Mouse (Mus musculus) neural tube, embryonic 11.5 days (tissue): ENCODE data around the gene E4f1. TPM values are rescaled to one million over a fixed set of nuclear protein-coding genes. Genes with fewer than 3 reads are reported as not detected.

ENCODE experiments used
- ATAC-seq: fragments of 200-750 bp; cut with Nextera tagmentation; 2 replicates; pipeline ENCODE4 v1.8.0; 2017; ENCODE audit warnings: moderate number of reproducible peaks, mild to moderate bottlenecking, moderate TSS enrichment, moderate library complexity; ENCODE audit not compliant: insufficient read depth, low FRiP score, low TSS enrichment
- DNase-seq: peaks from one replicate; pipeline ENCODE4 v3.0.0-alpha.2; 2015; ENCODE audit warnings: low spot score
- H3K27ac ChIP-seq: fragments of 300-500 bp; sonication (generic); 2 replicates; pipeline ENCODE4 v1.5.1; 2014; ENCODE audit warnings: low read depth, mild to moderate bottlenecking, low read length
- H3K27me3 ChIP-seq: fragments of 300-500 bp; sonication (generic); 2 replicates; pipeline ENCODE4 v1.6.1; 2014; ENCODE audit warnings: mild to moderate bottlenecking, low read length, mixed read lengths; ENCODE audit not compliant: control insufficient read depth, insufficient read depth
- H3K36me3 ChIP-seq: fragments of 300-500 bp; sonication (generic); 2 replicates; pipeline ENCODE4 v1.6.1; 2014; ENCODE audit warnings: mild to moderate bottlenecking, low read length, moderate library complexity, mixed read lengths; ENCODE audit not compliant: control insufficient read depth, insufficient read depth
- H3K4me1 ChIP-seq: fragments of 300-500 bp; sonication (generic); 2 replicates; pipeline ENCODE4 v1.6.1; 2014; ENCODE audit warnings: low read length, mixed read lengths; ENCODE audit not compliant: control insufficient read depth, insufficient read depth
- H3K4me2 ChIP-seq: fragments of 300-500 bp; sonication (generic); 2 replicates; pipeline ENCODE4 v1.6.1; 2014; ENCODE audit warnings: low read depth, mild to moderate bottlenecking, moderate library complexity
- H3K4me3 ChIP-seq: fragments of 300-500 bp; sonication (generic); 2 replicates; pipeline ENCODE4 v1.5.1; 2014; ENCODE audit warnings: low read depth, low read length
- H3K9ac ChIP-seq: fragments of 300-500 bp; sonication (generic); 2 replicates; pipeline ENCODE4 v1.6.1; 2014; ENCODE audit warnings: mild to moderate bottlenecking, low read length
- H3K9me3 ChIP-seq: fragments of 300-500 bp; sonication (generic); 2 replicates; pipeline ENCODE4 v1.6.1; 2016; ENCODE audit warnings: low read length; ENCODE audit not compliant: control insufficient read depth
- WGBS: fragments of 180-500 bp; shearing (Covaris S2); extraction: QIAGEN DNeasy Blood & Tissue Kit; methylation state at CpG from one replicate; pipeline ENCODE4 v1.1.7; 2014; 5-methylcytosine and 5-hydroxymethylcytosine counted together
- polyA plus RNA-seq: library from polyadenylated mRNA; unstranded; fragments of >200 nt; fragmentation: Nextera tagmentation; extraction: Ambion mirVana; gene quantifications from 2 replicates; pipeline ENCODE4 v1.2.1, GENCODE M21; 2014

The E4f1 gene
- polyA plus RNA-seq, 1 experiment from 2014 or later, result 21.2 TPM

- Histone ChIP-seq H3K4me2 (peak overlapping the region; percentile 51), H3K27ac (no peak overlapping the region), H3K9ac (peak overlapping the region; percentile 60), H3K4me1 (peaks cover 4% of the 10 kb centered on the region), H3K36me3 (peaks cover 14% of the 10 kb centered on the region), H3K27me3 (no peaks in the 10 kb centered on the region), H3K4me3 (peak overlapping the region; percentile 81), H3K9me3 (no peaks in the 10 kb centered on the region)
- DNase-seq, result no peak
- WGBS, result 57% methylated on average over 11 of the region's 11 CpGs
- ATAC-seq, result peak; percentile 25
Measured at GRCm38 (mm10) chr17:24477985-24478600, 8.0 kb upstream of the E4f1 start.

GRCm38 (mm10) chr17:24477053-24477984 is 7.2 kb upstream of the E4f1 start:
- peaks cover 7% of the 10 kb centered on the region for H3K4me1 ChIP-seq
- H3K9me3 ChIP-seq, result no peaks in the 10 kb centered on the region
- H3K4me2 ChIP-seq, result no peak overlapping the region
- H3K4me3 ChIP-seq, result no peak overlapping the region
- no peak overlapping the region for H3K9ac ChIP-seq
- no peaks in the 10 kb centered on the region for H3K27me3 ChIP-seq
- WGBS, result 94% methylated on average over 20 of the region's 20 CpGs
- H3K27ac ChIP-seq, result no peak overlapping the region
- ATAC-seq (no peak), DNase-seq (no peak)
- H3K36me3 ChIP-seq, result peaks cover 14% of the 10 kb centered on the region

- WGBS, result 95% methylated on average over 10 of the region's 10 CpGs
- H3K36me3 ChIP-seq, result peaks cover 14% of the 10 kb centered on the region
- no peak for ATAC-seq
Measured at GRCm38 (mm10) chr17:24476022-24476776, 6.1 kb upstream of the E4f1 start.

GRCm38 (mm10) chr17:24475586-24475985 is 5.5 kb upstream of the E4f1 start:
- H3K4me3 ChIP-seq, result no peak overlapping the region
- 95% methylated on average over 6 of the region's 6 CpGs for WGBS
- H3K4me1 ChIP-seq, result peaks cover 20% of the 10 kb centered on the region
- DNase-seq (no peak), ATAC-seq (no peak)
- peaks cover 14% of the 10 kb centered on the region for H3K36me3 ChIP-seq
- no peaks in the 10 kb centered on the region for H3K27me3 ChIP-seq
- no peak overlapping the region for H3K9ac ChIP-seq
- H3K27ac ChIP-seq, result no peak overlapping the region
- H3K4me2 ChIP-seq, result no peak overlapping the region
- H3K9me3 ChIP-seq, result no peaks in the 10 kb centered on the region

More at GRCm38 (mm10) chr17:24476022-24476776, 6.1 kb upstream of the E4f1 start:
- Histone ChIP-seq H3K4me2 (no peak overlapping the region), H3K27me3 (no peaks in the 10 kb centered on the region), H3K9ac (no peak overlapping the region), H3K4me3 (no peak overlapping the region), H3K27ac (no peak overlapping the region), H3K9me3 (no peaks in the 10 kb centered on the region), H3K4me1 (peaks cover 18% of the 10 kb centered on the region)
- DNase-seq, result no peak

- H3K9me3 ChIP-seq, result no peaks in the 10 kb centered on the region
- no peak for DNase-seq
- H3K27me3 ChIP-seq, result no peaks in the 10 kb centered on the region
- H3K9ac ChIP-seq, result no peak overlapping the region
- no peak overlapping the region for H3K4me2 ChIP-seq
- no peak overlapping the region for H3K4me3 ChIP-seq
- H3K4me1 ChIP-seq, result peaks cover 20% of the 10 kb centered on the region
- H3K27ac ChIP-seq, result no peak overlapping the region
- peaks cover 14% of the 10 kb centered on the region for H3K36me3 ChIP-seq
- 89% methylated on average over 5 of the region's 5 CpGs for WGBS
- ATAC-seq, result no peak
Measured at GRCm38 (mm10) chr17:24474557-24474956, 4.4 kb upstream of the E4f1 start.

- 0 out of 2 replicates have a peak within 1 kb of the TSS, but pooled peaks have one; percentile 8 for H3K4me3 ChIP-seq
- H3K27me3 ChIP-seq, result no peaks in the 10 kb centered on the region
- no peak within 1 kb of the TSS for H3K27ac ChIP-seq
- DNase-seq (no peak), ATAC-seq (no peak)
- H3K36me3 ChIP-seq, result peaks cover 14% of the 10 kb centered on the region
- WGBS, result 87% methylated on average over 6 of the region's 6 CpGs
- H3K9ac ChIP-seq, result no peak within 1 kb of the TSS
- peaks cover 20% of the 10 kb centered on the region for H3K4me1 ChIP-seq
- H3K9me3 ChIP-seq, result no peaks in the 10 kb centered on the region
- H3K4me2 ChIP-seq, result 0 out of 2 replicates have a peak within 1 kb of the TSS, but pooled peaks have one; percentile 4
Measured at GRCm38 (mm10) chr17:24473612-24474275, 3.6 kb upstream of the E4f1 start, which contains the start of gene Bricd5. TSS of gene Bricd5 (plus strand) at chr17:24473884.

- H3K9ac ChIP-seq, result no peak overlapping the region
Measured at GRCm38 (mm10) chr17:24472512-24472911, 2.4 kb upstream of the E4f1 start.

More at GRCm38 (mm10) chr17:24472512-24472911, 2.4 kb upstream of the E4f1 start:
- ATAC-seq, result no peak
- no peak for DNase-seq
- H3K4me2 ChIP-seq, result peak overlapping the region; percentile 98; the same call in 1 of the 2 replicates
- peaks cover 16% of the 10 kb centered on the region for H3K4me1 ChIP-seq
- no peaks in the 10 kb centered on the region for H3K27me3 ChIP-seq
- H3K27ac ChIP-seq, result no peak overlapping the region
- WGBS, result 75% methylated on average over 4 of the region's 4 CpGs
- H3K36me3 ChIP-seq, result peaks cover 14% of the 10 kb centered on the region
- 0 out of 2 replicates have a peak overlapping the region, but pooled peaks have one; percentile 78 for H3K4me3 ChIP-seq
- H3K9me3 ChIP-seq, result no peaks in the 10 kb centered on the region
